Mouse (Mus musculus) naive thymus-derived CD4-positive, alpha-beta T cell, adult 5 months (primary cell): ENCODE measurements around the gene 1700034J05Rik. TPM values are rescaled to one million over a fixed set of nuclear protein-coding genes. Genes with fewer than 3 reads are reported as not detected.

Source experiments
- polyA plus RNA-seq: library from polyadenylated mRNA; unstranded; fragments of 100-300 nt; shearing (Covaris generic); gene quantifications from one replicate; pipeline ENCODE4 v1.2.1, GENCODE M21; 2017

The 1700034J05Rik gene
- polyA plus RNA-seq = not detected

DNA sequence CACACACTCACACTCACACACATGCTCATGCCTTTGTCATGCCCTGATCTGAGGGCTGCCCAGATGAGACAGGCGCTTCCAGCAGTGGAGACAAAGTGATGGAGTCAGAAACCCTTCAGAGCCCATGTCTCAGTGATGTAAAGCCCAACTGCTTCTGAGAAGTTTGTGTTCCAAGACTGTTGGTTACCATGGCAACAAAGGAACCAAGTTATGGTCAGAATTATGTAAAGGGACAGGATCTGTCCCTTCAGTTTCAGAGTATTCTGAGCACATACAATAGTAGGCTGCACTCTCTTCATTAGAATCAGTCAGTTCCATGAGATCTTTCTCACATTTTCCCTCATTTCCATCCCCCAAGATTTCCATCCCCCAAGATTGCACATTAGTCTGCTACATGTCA is at the start of gene 1700034J05Rik:
1700034J05Rik (minus strand) TSS at position 165 of the 400 bp plus-strand sequence.

Other genes with a start within 250 kb of the 1700034J05Rik start
- 18.9 TPM for gene Stk38l, start 229.4 kb downstream of the 1700034J05Rik start, polyA plus RNA-seq
- gene Arntl2, start 158.4 kb downstream of the 1700034J05Rik start, polyA plus RNA-seq = 0.41 TPM
- gene Smco2, start 104.3 kb downstream of the 1700034J05Rik start, polyA plus RNA-seq = not detected
- gene Ppfibp1, start 65.9 kb downstream of the 1700034J05Rik start, polyA plus RNA-seq = 3.9 TPM
- 0.27 TPM for gene Rep15, start 78.2 kb upstream of the 1700034J05Rik start, polyA plus RNA-seq
- 54.7 TPM for gene Mrps35, start 88.3 kb upstream of the 1700034J05Rik start, polyA plus RNA-seq
- gene Mansc4, start 132.6 kb upstream of the 1700034J05Rik start, polyA plus RNA-seq = not detected
- gene Klhl42, start 137.0 kb upstream of the 1700034J05Rik start, polyA plus RNA-seq = 12.8 TPM